Mouse (Mus musculus) forebrain, postnatal 0 days (tissue): ENCODE measurements around the gene Cmtm8. TPM values are rescaled to one million over a fixed set of nuclear protein-coding genes. Genes with fewer than 3 reads are reported as not detected.

Experiments
- ATAC-seq: fragments of 200-750 bp; cut with Nextera tagmentation; 2 replicates; pipeline ENCODE4 v1.8.0; 2017; ENCODE audit warnings: mild to moderate bottlenecking, moderate library complexity
- DNase-seq: peaks from one replicate; pipeline ENCODE4 v3.0.0-alpha.2; 2015
- H3K27ac ChIP-seq: fragments of 300-500 bp; sonication (generic); 2 replicates; pipeline ENCODE4 v1.5.1; 2014; ENCODE audit warnings: low read depth, mild to moderate bottlenecking, antibody characterized with exemption, low read length, moderate library complexity, mixed read lengths
- H3K27me3 ChIP-seq: fragments of 300-500 bp; sonication (generic); 2 replicates; pipeline ENCODE4 v1.6.1; 2014; ENCODE audit warnings: mild to moderate bottlenecking, low read length, mixed read lengths; ENCODE audit not compliant: insufficient read depth
- H3K36me3 ChIP-seq: fragments of 300-500 bp; sonication (generic); 2 replicates; pipeline ENCODE4 v1.6.1; 2014; ENCODE audit warnings: mild to moderate bottlenecking, moderate library complexity; ENCODE audit not compliant: insufficient read depth
- H3K4me1 ChIP-seq: fragments of 300-500 bp; sonication (generic); 2 replicates; pipeline ENCODE4 v1.6.1; 2014; ENCODE audit warnings: antibody characterized with exemption; ENCODE audit not compliant: insufficient read depth
- H3K4me2 ChIP-seq: fragments of 300-500 bp; sonication (generic); 2 replicates; pipeline ENCODE4 v1.6.1; 2014; ENCODE audit warnings: low read depth, mild to moderate bottlenecking, moderate library complexity
- H3K4me3 ChIP-seq: fragments of 300-500 bp; sonication (generic); 2 replicates; pipeline ENCODE4 v1.5.1; 2014; ENCODE audit warnings: low read depth, low read length, mixed read lengths
- H3K9ac ChIP-seq: fragments of 300-500 bp; sonication (generic); 2 replicates; pipeline ENCODE4 v1.6.1; 2014; ENCODE audit warnings: mild to moderate bottlenecking
- H3K9me3 ChIP-seq: fragments of 300-500 bp; sonication (generic); 2 replicates; pipeline ENCODE4 v1.6.1; 2016; ENCODE audit warnings: low read length
- CTCF ChIP-seq: sonication (generic); IDR thresholded peaks from 2 replicates; pipeline ENCODE4 v1.5.1; 2016; ENCODE audit warnings: antibody characterized with exemption, control low read depth, low read depth
- WGBS: fragments of 180-500 bp; shearing (Covaris S2); extraction: QIAGEN DNeasy Blood & Tissue Kit; methylation state at CpG from one replicate; pipeline ENCODE4 v1.1.7; 2014; 5-methylcytosine and 5-hydroxymethylcytosine counted together
- polyA plus RNA-seq: library from polyadenylated mRNA; unstranded; fragments of >200 nt; fragmentation: Nextera tagmentation; extraction: Ambion mirVana; gene quantifications from 2 replicates; pipeline ENCODE4 v1.2.1, GENCODE M21; 2015
- total RNA-seq: library from RNA; depleted of rRNA; stranded (reverse); fragments of >200 nt; gene quantifications from 2 replicates; pipeline ENCODE4 v1.2.3, GENCODE M21; 2014

Gene Cmtm8
- total and polyA plus RNA-seq, 2 experiments from 2014 or later, result 2.1 to 6.2 TPM

- DNase-seq, result no peak
- H3K36me3 ChIP-seq, result no peaks in the 10 kb centered on the region
- no peak overlapping the region for H3K4me3 ChIP-seq
- ATAC-seq, result no peak
- no peaks in the 10 kb centered on the region for H3K4me1 ChIP-seq
- no peaks in the 10 kb centered on the region for H3K9me3 ChIP-seq
- no peak for TF ChIP-seq CTCF
- no peaks in the 10 kb centered on the region for H3K27me3 ChIP-seq
- H3K4me2 ChIP-seq, result no peak overlapping the region
- H3K27ac ChIP-seq, result no peak overlapping the region
- WGBS, result 75% methylated on average over 2 of the region's 2 CpGs
- H3K9ac ChIP-seq, result no peak overlapping the region
Measured at GRCm38 (mm10) chr9:114881977-114882376, 38.0 kb upstream of the Cmtm8 start.

- 65% methylated on average over 11 of the region's 11 CpGs for WGBS
- no peak for TF ChIP-seq CTCF
- Histone ChIP-seq H3K4me1 (no peaks in the 10 kb centered on the region), H3K4me3 (no peak overlapping the region), H3K4me2 (no peak overlapping the region), H3K27me3 (no peaks in the 10 kb centered on the region), H3K9me3 (no peaks in the 10 kb centered on the region), H3K36me3 (no peaks in the 10 kb centered on the region), H3K9ac (no peak overlapping the region), H3K27ac (no peak overlapping the region)
- DNase-seq, result no peak
- peak; percentile 16; the same call in 1 of the 2 replicates for ATAC-seq
Measured at GRCm38 (mm10) chr9:114855327-114855726, 11.4 kb upstream of the Cmtm8 start.

- DNase-seq, result peak; percentile 37
- H3K9ac ChIP-seq, result no peak overlapping the region
- no peaks in the 10 kb centered on the region for H3K9me3 ChIP-seq
- no peak overlapping the region for H3K4me2 ChIP-seq
- peak; percentile 56; the same call in 1 of the 2 replicates for ATAC-seq
- H3K4me1 ChIP-seq, result no peaks in the 10 kb centered on the region
- no peaks in the 10 kb centered on the region for H3K36me3 ChIP-seq
- no peak overlapping the region for H3K4me3 ChIP-seq
- no peak for TF ChIP-seq CTCF
- no peak overlapping the region for H3K27ac ChIP-seq
- WGBS, result 53% methylated on average over 9 of the region's 9 CpGs
- H3K27me3 ChIP-seq, result no peaks in the 10 kb centered on the region
Measured at GRCm38 (mm10) chr9:114854686-114855085, 10.7 kb upstream of the Cmtm8 start.

- Histone ChIP-seq H3K9ac (no peak overlapping the region), H3K4me1 (no peaks in the 10 kb centered on the region), H3K9me3 (no peaks in the 10 kb centered on the region), H3K36me3 (no peaks in the 10 kb centered on the region), H3K4me2 (no peak overlapping the region), H3K27me3 (no peaks in the 10 kb centered on the region), H3K27ac (no peak overlapping the region), H3K4me3 (no peak overlapping the region)
- ATAC-seq (no peak), DNase-seq (no peak)
- WGBS, result 60% methylated on average over 15 of the region's 15 CpGs
- no peak for TF ChIP-seq CTCF
Measured at GRCm38 (mm10) chr9:114853336-114853735, 9.4 kb upstream of the Cmtm8 start.

GRCm38 (mm10) chr9:114851419-114852190, 7.6 kb upstream of the Cmtm8 start:
- TF ChIP-seq CTCF, result no peak
- Histone ChIP-seq H3K9me3 (no peaks in the 10 kb centered on the region), H3K9ac (no peak overlapping the region), H3K27me3 (no peaks in the 10 kb centered on the region), H3K4me1 (no peaks in the 10 kb centered on the region), H3K4me2 (no peak overlapping the region), H3K4me3 (no peak overlapping the region), H3K36me3 (no peaks in the 10 kb centered on the region), H3K27ac (no peak overlapping the region)
- ATAC-seq, result no peak
- no peak for DNase-seq
- WGBS, result 79% methylated on average over 8 of the region's 8 CpGs

GRCm38 (mm10) chr9:114843634-114844016, 331 bp downstream of the Cmtm8 start:
- Histone ChIP-seq H3K27ac (no peak overlapping the region; the same call in 1 of the 2 replicates), H3K4me3 (peak overlapping the region; percentile 62), H3K36me3 (no peaks in the 10 kb centered on the region), H3K27me3 (peaks cover 11% of the 10 kb centered on the region), H3K4me2 (peak overlapping the region; percentile 99), H3K4me1 (peaks cover 3% of the 10 kb centered on the region; the same call in 1 of the 2 replicates), H3K9me3 (no peaks in the 10 kb centered on the region), H3K9ac (peak overlapping the region; percentile 51)
- DNase-seq (peak; percentile 24), ATAC-seq (peak; percentile 32)
- no peak for TF ChIP-seq CTCF
- WGBS, result under 1% methylated on average over 39 of the region's 40 CpGs

GRCm38 (mm10) chr9:114842886-114843285, 1.1 kb downstream of the Cmtm8 start:
- DNase-seq, result no peak
- no peak for ATAC-seq
- 36% methylated on average over 9 of the region's 9 CpGs for WGBS
- Histone ChIP-seq H3K4me3 (0 out of 2 replicates have a peak overlapping the region, but pooled peaks have one; percentile 62), H3K9me3 (no peaks in the 10 kb centered on the region), H3K4me2 (peak overlapping the region; percentile 99; the same call in 1 of the 2 replicates), H3K4me1 (peaks cover 3% of the 10 kb centered on the region; the same call in 1 of the 2 replicates), H3K27ac (no peak overlapping the region), H3K9ac (no peak overlapping the region), H3K36me3 (no peaks in the 10 kb centered on the region), H3K27me3 (peaks cover 11% of the 10 kb centered on the region)
- TF ChIP-seq CTCF, result no peak
